Mouse (Mus musculus): Measurements from ENCODE around the gene Tln1.
"Not testable (repeated sequence)": the region's sequence is repeated elsewhere in the genome, so short reads cannot be mapped to it uniquely, and the experiment has no call there.

- not testable (repeated sequence) for TF ChIP-seq POLR2A (IDR thresholded peaks at IDR 0.05; ENCODE audit: insufficient read length, low read depth); SRF (IDR thresholded peaks at IDR 0.05; ENCODE audit: control insufficient read depth, insufficient read length, low read depth); MAX (IDR thresholded peaks at IDR 0.05; ENCODE audit: low read depth); MYOG (IDR thresholded peaks at IDR 0.05; ENCODE audit: control insufficient read depth in 1 of 3, insufficient read depth in 1 of 3, insufficient read length in 2 of 3, low read depth in 2 of 3); E2F4 (IDR thresholded peaks at IDR 0.05; ENCODE audit: insufficient read depth); CEBPB (IDR thresholded peaks at IDR 0.05; ENCODE audit: insufficient read depth, poor library complexity, severe bottlenecking); POLR2AphosphoS2 (IDR thresholded peaks at IDR 0.05; ENCODE audit: insufficient read length, low read depth); TCF3 (IDR thresholded peaks at IDR 0.05; ENCODE audit: insufficient read length, low read depth); USF1 (IDR thresholded peaks at IDR 0.05; ENCODE audit: low read depth); TCF12 (IDR thresholded peaks at IDR 0.05; ENCODE audit: insufficient read depth, poor library complexity, severe bottlenecking)
These were observed 10.6 kb downstream of the Tln1 start for GRCm38 (mm10) chr4:43551854-43552253.

All from myocyte (in vitro differentiated cells).